Mouse (Mus musculus) CH12.LX (cell line): Measurements from ENCODE around the gene Bard1.

Experiments used
- CHD2 ChIP-seq: IDR thresholded peaks from 2 replicates; pipeline ENCODE4 v1.6.1; 2011; ENCODE audit warnings: low read length, improper control_type of control experiment
- CTCF ChIP-seq, 2 experiments: IDR thresholded peaks in 1 of 2; conservative IDR thresholded peaks in 1 of 2; 2 replicates each; pipeline ENCODE4 v1.5.1; 2011 to 2012; ENCODE audit warnings: low read depth in 2 of 2, low read length in 2 of 2, improper control_type of control experiment in 1 of 2, inconsistent platforms in 1 of 2, mild to moderate bottlenecking in 1 of 2, moderate library complexity in 1 of 2
- EP300 ChIP-seq: IDR thresholded peaks from 2 replicates; pipeline ENCODE4 v1.6.1; 2011; ENCODE audit warnings: low read length, improper control_type of control experiment
- GABPA ChIP-seq: IDR thresholded peaks from 2 replicates; pipeline ENCODE4 v1.6.1; 2012; ENCODE audit warnings: low read depth, low read length, improper control_type of control experiment, inconsistent platforms; ENCODE audit not compliant: insufficient replicate concordance
- JUN ChIP-seq: IDR thresholded peaks from 2 replicates; pipeline ENCODE4 v1.6.1; 2011; ENCODE audit warnings: low read depth, mild to moderate bottlenecking, low read length, improper control_type of control experiment, moderate library complexity; ENCODE audit not compliant: insufficient read depth
- NELFE ChIP-seq: IDR thresholded peaks from 2 replicates; pipeline ENCODE4 v1.6.1; 2011; ENCODE audit warnings: low read depth, low read length, improper control_type of control experiment
- RCOR1 ChIP-seq: conservative IDR thresholded peaks from 2 replicates; pipeline ENCODE4 v1.6.1; 2012; ENCODE audit warnings: low read depth, mild to moderate bottlenecking, inconsistent platforms, low read length, improper control_type of control experiment
- SIN3A ChIP-seq: IDR thresholded peaks from 2 replicates; pipeline ENCODE4 v1.6.1; 2012; ENCODE audit warnings: low read length, improper control_type of control experiment, inconsistent platforms

GRCm38 (mm10) chr1:71106127-71106526, 3.2 kb upstream of the Bard1 start:
- no peak for TF ChIP-seq GABPA
- TF ChIP-seq EP300: no peak
- TF ChIP-seq JUN: no peak
- no peak for TF ChIP-seq RCOR1
- no peak for TF ChIP-seq CHD2
- no peak for TF ChIP-seq SIN3A
- no peak for TF ChIP-seq CTCF (conservative IDR thresholded peaks at IDR 0.05 in 1 of 2, IDR thresholded peaks at IDR 0.05 in 1 of 2; ENCODE audit: low read depth in 2 of 2, low read length in 2 of 2)
- no peak for TF ChIP-seq NELFE
